Mouse (Mus musculus): ENCODE data around the gene Dnaja3. TPM values are rescaled to one million over a fixed set of nuclear protein-coding genes. Genes with fewer than 3 reads are reported as not detected.

The Dnaja3 gene
- polyA plus RNA-seq, 1 experiment = 26.9 TPM

DNA sequence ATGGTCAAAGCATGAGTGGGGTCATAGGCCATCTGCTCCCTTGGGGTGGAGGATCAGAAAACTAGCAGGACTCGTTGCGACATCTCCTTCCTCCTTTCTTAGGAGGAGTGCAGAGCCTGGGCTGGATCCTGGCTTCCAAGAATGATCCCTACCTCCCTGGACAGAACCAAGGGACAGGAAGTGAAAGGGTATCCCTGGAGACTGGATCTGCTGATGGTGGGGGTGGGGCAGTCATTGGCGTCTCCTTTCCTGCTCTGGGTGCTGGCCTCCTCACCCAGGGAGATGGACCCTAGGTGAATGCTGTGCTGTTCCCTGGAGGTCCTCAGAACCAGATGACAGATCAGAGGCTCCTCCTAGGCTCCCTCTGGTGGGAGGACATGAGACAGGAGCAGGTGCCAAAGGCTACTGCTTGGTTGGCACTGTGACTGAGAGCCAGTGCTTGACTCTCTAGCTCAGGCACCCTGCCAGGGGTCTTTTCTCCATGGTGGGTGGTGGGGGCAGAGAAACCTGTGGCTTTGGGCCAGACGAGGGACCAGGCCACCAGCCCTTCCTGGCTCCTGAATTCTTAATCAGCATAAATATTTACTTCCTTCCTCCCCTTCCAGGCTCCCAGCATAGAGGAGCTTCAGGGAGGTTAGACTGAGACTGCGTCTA, 33.2 kb upstream of the Dnaja3 start:
- no peak for DNase-seq (ENCODE audit: low read depth)

DNA sequence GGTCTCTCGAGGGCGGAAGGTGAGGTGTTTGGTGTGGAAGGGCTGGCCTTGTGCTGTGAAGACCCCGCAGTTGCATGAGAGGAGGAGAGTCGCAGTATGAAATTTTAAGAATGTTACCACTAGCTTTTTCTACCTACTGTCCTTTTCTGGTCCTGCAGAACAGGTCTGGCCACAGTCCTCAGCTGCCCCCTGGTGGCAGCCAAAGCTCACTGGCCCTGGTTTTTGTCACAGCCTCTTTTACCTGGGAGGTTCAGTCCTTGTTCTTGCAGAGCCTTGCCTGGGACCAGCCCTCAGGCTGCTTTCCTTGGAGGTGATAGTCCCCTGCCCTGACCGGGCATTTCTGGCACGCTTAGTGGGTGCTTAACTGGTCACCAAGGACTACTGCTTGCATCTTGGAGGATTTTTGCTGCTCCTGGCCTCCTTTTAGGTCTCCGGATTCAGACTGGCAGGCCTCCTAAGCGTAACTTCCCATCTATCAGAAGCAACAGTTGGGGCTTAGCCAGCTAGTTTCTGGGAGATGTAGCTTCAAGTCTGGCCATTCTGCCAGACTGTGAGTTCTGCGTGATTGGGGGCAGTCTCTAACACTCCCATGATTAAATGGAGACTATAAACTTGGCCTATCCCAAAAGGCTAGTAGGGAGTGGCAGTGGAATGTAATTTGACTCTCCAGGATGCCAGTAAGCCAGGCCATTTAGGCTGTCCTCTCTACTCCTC, 31.8 kb upstream of the Dnaja3 start:
- no peak for DNase-seq (ENCODE audit: low read depth)

DNA sequence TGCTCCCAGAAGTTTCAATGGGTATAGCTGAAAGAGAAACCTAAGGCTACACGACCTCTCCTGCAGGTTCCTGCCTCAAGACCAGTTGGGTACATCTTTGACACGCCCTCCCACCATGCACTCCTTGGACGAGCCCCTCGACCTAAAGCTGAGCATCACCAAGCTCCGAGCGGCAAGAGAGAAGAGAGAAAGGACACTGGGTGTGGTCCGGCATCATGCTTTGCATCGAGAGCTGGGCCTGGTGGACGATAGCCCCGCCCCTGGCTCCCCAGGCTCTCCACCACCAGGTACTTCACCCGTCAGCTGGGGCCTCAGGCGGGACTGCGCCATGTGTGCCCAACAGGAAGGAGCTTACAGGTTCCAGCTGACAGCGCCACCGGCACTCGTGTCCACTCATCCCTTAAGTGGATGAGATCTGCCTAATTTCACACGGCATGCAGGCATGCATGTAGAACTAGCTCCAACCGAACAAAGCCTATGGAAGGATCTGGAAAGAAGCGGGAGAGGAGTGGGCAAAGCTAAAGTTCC, 31.2 kb upstream of the Dnaja3 start:
- DNase-seq (ENCODE audit: low read depth) = no peak

DNA sequence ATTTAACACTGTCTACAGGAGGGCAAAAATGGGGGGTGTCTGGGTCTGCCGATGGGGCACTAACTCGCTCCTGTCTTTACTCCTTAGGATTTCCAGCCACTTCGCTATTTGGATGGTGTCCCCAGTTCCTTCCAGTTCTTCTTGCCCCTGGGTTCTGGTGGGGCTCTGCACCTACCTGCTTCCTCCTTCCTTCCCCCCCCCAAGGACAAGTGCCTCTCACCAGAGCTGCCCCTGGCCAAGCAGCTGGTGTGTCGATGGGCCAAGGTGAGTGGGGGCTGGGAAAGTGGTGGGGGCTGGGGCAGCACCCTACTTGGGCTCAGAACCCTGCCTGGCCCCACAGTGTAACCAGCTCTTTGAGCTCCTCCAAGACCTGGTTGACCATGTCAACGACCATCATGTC, 28.6 kb upstream of the Dnaja3 start:
- no peak for DNase-seq (ENCODE audit: low read depth)

DNA sequence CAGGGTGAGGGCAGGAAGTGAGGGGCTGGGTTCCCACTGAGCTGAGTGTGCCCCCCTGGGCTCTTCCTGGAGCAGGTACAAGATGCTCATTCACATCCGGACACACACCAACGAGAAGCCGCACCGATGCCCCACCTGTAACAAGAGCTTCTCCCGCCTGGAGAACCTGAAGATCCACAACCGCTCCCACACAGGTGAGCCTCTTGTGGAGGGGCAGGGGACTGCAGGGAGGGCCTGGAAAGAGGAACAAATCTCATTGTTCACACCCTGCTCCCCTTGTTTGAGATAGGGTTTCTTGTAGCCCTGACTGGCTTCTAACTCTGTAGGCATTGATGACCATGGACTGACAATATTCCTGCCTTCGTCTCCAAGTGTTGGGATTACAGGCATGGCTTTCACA, 28.1 kb upstream of the Dnaja3 start:
- no peak for DNase-seq (ENCODE audit: low read depth)

DNA sequence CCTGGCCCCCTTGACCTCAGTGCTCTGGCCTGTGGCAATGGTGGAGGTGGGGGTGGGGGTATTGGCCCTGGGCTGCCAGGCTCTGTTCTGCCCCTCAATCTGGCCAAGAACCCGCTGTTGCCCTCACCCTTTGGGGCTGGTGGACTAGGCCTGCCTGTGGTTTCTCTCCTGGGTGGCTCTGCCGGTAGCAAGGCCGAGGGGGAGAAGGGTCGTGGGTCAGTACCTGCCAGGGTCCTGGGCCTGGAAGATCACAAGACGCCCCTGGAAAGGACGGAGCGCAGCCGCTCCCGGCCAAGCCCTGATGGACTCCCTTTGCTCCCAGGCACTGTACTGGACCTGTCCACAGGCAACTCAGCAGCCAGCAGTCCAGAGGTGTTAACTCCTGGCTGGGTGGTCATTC, 26.1 kb upstream of the Dnaja3 start:
- DNase-seq (ENCODE audit: low read depth) = no peak

DNA sequence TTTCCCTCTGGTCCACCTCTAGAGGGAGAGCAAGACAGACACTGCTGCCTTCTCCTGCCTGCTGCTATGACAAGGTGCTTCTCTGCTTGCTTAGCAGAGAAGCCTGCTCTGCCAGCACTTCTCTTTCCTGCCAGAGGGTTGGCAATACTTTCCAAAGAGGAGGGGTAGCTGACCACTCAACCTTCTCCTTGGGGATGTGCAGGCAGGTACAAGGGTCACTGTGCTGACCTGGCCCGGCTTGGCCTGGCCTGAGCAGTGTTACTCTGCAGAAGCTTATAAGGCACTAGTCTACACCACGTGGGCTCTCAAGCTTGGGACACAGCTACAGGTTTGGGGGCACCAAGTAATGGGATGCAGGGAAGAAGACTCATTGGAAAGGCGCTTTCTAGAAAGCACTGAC, 25.1 kb upstream of the Dnaja3 start:
- no peak for DNase-seq (ENCODE audit: low read depth)

DNA sequence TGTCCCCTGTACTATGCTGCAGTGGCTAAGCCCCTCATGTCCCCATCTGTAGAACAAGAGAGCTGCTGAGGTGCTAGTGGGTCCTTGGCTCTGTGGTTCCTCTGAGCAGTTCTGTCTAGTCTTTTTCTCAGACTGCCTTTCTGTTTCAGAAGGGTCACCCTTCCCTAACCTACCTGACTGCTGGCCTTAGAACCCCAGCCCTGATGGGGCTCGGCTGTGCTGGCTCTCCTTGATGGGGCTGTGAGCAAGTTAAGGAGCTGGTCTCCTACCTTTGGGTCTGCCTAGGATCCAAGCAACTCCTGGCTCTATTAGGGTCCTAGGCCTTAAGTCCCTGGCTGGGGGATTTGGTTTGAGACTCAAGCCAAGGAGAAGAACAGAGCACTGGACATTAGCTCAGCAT, 24.5 kb upstream of the Dnaja3 start:
- no peak for DNase-seq (ENCODE audit: low read depth)

DNA sequence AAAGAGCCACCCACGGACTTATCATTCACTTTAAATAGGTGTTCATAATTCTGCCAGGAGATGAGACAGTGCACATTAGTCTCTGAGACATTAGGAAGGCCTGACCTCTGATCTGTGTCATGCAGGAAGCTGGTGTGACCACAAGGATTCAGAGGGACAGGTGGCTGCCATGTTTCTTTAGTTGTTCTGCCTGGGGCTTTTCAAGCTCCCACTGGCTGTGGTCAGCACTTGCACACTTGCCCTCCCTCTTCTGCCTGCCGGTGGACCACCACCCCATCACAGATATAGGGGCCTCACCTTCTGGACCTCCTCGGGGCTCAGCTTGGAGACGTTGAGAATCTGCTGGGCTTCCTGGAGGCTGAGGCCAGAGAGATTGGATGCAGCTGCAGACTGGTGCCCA, 23.0 kb upstream of the Dnaja3 start:
- DNase-seq (ENCODE audit: low read depth) = no peak

DNA sequence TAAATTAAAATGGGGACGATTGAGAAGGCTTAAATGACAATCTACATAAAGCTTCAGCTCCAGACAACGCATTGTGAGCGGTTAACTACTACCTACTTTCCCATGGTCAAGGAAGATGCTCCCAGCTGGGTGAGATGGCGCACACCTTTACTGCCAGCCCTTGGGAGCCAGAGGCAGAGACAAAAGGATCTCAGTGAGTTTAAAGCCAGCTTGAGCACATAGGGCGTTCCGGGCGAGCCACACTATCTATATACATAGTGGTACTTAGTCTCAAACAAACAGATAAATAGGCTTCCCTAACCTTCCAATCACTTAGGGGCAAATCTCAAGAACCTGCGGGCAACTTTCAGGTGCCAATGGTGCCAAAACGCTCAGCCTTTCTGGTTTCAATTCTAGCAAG, 15.7 kb upstream of the Dnaja3 start:
- no peak for DNase-seq (ENCODE audit: low read depth)

DNA sequence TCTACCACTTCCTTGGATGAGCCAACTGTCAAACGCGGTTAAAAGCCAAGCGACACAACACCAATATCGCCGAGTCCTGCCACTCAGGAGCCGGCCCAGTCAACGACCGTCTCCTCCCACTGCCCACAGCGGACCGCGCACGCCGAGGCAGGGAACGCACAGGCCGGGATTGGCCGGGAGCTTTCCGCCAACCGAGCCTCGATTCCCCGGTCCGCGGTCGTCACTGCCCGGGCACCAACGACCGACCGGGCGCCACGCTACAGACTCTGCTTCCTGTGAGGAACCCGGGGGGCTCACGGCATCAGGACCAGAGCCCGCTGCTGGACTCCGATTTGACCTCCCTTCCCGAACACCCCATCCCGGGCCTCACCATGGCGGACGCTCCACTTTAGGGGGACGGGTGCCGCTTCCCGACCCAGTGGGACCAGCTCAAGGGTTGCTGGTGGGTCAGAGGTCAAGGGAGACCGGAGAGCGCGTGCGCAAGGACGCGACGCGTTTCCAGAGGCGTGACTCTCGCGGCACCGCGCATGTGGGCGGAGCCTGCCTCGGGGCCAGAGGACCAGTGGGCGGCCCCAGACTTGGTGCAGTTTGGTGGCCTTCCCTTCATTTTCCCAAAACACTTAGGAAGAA, 15.2 kb upstream of the Dnaja3 start, which contains the start of gene Pam16:
TSS of gene Pam16 (minus strand) at position 508 of the 630 bp plus-strand sequence.
- no peak for DNase-seq (ENCODE audit: low read depth)

DNA sequence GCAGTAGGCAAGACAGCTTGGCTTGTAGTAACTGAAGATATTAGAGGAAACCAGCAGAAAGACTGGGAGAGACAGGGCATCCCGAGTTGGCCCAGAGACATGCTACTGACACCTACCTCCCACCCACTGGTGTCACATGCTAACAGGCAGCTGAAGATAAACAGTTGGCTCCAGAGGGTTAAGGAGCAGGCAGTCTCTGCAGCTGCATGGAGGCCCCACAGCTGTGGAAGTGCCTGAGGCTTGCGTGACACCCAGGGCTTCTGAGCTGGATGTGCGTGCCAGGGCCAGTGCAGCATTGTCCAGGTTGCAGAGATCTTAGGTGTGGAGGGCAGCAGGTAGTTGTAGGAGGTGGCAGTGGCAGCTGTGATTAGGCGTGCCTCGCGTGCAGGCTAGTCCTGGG, 12.7 kb upstream of the Dnaja3 start:
- DNase-seq (ENCODE audit: low read depth) = no peak

DNA sequence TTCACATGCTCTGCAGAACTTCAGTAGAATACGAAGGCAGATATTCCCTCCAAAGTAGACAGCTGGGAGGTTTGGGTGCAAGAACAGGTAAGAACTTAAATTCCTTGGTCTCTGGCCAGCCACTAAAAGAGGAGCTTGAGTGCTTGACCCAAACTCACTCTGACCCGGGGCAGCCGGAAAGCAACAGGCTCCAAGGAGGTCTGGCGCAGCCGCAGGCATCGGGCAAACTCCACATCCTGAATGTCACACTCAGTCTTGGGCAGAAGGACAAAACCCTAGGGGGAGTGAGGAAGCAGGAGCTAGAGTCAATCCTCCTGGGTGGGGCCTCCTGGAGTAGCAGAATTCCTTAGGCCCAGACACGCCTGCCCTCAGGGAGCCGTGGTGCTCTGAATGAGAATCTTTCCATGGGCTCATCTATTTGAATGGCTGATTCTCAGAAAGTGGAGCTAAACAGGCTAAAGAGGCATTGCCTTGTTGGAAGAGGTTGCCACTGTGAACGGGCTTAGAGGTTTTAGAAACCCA, 10.8 kb upstream of the Dnaja3 start:
- no peak for DNase-seq (ENCODE audit: low read depth)

DNA sequence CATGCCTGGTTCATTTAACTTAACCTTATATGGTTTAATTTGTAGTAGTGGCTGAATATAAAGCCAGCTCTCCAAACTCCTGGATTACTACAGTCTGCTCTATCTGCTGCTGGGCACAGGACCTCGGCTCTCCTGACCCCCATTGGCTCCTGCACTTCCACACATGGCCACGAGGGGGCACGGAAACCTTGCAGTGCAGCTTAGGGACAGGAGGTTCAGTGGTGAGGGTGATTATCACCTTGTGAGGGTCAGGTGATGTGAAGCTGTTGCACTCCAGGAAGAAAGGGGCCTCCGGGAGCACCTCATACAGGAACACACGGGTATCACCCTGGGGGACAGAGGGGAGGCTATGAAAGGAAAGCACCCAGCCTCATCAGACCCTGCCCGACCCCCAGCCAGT, 9.8 kb upstream of the Dnaja3 start:
- no peak for DNase-seq (ENCODE audit: low read depth)

DNA sequence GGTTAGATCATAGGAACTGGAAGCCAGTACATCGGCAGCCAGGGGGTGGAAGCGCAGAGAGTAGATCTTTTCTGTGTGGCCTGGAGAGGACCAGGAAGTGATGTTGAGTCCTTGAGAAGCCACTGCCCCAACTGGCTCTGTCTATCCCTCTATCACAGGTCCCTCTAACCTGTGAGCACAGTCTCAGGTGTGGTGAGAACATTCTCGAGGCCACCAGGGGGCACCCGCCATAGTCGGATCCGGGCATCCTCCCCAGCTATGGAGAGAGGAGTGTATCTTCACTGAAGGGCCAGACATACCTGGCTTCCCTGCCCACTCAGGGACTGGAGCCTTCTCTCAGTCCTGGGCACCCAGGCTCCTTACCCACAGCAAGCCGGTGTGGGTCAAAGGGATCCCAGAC, 7.7 kb upstream of the Dnaja3 start:
- DNase-seq (ENCODE audit: low read depth) = no peak

DNA sequence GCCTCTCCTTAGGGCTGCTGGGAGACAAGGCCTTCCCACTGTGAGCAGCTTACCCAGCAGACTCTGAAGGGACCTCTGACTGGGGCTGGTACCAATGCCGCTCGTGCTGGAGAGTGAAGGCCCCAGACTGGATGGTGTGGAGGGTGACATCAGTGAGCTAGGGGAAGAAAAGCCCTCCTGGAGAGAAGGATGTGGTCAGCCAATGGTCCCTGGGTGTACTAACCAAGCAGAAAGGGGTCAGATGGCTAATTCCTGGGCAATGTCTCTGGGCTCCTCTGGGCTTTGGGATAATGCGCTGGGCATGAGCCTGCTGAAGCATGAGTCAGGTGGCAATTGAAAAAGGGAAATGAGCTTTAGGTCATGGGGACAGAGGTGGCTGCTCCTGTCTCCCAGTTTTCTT, 6.1 kb upstream of the Dnaja3 start:
- DNase-seq (ENCODE audit: low read depth) = no peak

DNA sequence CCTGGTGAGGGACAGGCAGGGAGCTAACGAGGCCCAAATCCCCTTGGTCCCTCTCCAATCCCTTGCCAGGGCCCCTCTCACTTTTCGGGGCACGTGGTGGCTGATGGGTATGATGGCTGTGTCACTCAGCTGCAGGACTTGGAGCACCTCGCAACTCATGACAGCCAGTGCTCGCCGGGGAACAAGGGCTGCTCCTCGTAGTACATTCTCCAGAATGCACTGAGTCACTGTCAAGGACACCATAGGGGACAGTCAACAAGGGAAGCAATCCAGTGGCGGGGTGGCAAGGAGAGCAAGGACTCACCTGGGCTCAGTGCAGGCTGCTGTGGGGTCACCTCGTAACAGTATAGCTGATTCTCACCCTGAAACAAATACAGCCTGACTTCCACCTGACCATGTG, 5.1 kb upstream of the Dnaja3 start:
- no peak for DNase-seq (ENCODE audit: low read depth)

DNA sequence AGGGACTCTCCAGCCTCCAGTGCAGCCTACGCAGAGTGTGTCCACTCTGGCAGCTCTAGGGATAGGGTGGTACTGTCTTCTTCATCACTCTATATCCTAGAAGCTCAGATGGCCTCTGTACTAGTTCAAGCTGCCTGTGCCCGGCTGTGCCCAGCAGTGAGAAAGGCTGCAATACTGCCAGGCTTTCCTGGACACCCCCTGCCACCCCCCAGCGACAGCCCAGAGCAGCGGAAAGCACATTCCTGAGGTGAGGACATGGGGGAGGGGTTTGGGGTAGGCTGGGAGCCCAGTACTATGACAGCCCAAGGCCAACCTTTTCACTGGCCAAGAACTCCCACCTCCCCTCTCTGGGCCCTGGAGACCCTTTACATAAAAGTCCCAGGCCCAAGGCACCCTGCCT, 4.0 kb upstream of the Dnaja3 start:
- no peak for DNase-seq (ENCODE audit: low read depth)

DNA sequence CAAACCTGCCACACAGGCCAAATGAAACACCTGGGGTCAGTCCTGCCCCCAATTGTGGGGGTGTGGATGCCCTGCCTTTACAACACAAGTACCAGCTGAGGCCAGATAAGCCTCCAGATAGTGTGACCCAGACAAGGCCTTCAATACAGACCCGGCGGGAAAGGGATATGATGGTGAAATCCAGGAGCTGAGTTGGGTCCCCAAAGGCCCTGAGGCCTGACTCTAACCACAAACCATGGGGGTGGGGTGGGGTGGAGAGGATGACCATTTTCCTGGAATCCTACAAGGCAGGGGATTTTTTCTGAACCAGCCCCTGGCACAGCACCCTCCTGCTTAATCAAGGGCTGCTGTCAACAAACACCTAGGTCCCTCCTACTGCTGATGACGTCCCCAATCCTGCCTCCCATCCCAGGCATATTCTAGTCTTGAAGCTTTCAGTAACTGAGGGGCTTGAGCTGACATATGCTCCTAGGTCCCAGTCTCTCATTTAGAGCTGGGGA, 848 bp upstream of the Dnaja3 start:
- DNase-seq (ENCODE audit: low read depth) = no peak

DNA sequence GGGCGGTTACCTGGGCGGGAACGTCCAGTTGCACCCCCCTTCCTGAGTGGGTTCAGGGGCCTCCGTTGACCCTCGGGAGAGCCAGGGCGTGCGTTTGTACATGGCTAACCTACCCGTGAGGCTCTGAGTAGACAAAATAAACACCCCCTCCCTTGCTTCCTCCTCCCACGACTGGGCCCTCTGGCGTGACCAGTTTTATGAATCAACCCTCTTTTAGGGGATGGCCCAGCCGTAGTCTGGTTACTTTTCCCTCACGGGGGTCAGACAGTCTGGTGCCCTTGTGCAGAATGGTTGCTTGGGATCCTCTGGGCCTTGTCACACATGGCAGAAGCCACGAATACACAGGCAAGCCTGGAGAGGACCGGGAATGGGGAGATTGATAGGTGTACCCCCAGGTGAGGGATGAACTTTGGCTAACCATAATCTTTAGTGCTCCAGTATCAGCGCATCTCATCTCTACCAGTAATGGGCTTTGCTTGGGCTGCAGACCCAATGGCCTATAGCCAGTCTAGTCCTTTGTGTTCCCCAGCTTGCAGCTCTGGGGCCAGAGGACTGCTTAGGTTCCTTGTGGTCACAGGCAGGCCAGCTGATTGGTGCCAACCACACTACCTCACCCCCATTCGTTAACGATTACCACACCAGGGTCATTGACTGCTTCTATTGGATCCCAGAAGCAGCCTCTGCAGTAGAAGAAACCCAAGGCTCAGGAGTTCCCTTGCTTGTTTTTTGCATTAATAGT, 647 bp downstream of the Dnaja3 start:
- no peak for DNase-seq (ENCODE audit: low read depth)

DNA sequence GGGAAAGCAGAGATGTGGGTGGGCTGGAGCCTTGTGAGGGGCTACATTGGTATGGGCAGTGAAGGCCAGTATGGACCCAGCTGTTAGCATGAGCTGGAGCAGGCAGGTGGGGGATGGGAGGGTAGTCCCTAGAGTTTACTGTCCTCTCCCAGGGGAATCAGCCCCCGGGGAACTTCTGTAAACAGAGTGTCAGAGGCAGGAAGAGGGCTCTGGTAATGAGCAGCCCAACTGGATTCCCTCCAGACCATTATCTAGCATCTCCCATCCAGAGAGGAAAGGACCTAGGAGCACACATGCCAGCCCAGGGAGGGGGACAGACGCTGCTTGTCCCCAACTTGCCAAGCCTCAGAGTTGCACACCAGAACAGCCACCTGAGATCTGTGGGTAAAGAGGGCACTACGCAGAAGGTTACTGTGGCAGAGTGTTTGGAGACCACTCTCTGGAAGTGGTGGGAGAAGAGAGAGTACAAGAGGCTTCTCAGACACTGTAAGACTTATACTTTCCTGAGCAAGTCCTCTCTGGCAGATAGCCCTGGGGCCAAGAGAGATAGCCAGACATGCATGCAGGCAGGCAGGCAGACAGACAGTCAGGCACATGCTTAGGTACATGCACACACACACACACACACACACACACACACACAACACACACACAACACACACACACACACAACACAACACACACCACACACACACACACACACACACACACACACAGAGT, 1.5 kb downstream of the Dnaja3 start:
- no peak for DNase-seq (ENCODE audit: low read depth)

Data from gonadal fat pad, adult 2 months (tissue).